Mouse (Mus musculus) megakaryocyte-erythroid progenitor cell, adult 5 weeks (primary cell): ENCODE results near the gene Hhip. TPM values are rescaled to one million over a fixed set of nuclear protein-coding genes. Genes with fewer than 3 reads are reported as not detected.

Source experiments
- polyA plus RNA-seq: library from polyadenylated mRNA; stranded (reverse); fragments of >175 nt; gene quantifications from 2 replicates; pipeline ENCODE4 v1.2.3, GENCODE M21; 2012

The Hhip gene
- polyA plus RNA-seq, result 0.01 TPM in 1 of 2 replicates, not detected in the other

DNA sequence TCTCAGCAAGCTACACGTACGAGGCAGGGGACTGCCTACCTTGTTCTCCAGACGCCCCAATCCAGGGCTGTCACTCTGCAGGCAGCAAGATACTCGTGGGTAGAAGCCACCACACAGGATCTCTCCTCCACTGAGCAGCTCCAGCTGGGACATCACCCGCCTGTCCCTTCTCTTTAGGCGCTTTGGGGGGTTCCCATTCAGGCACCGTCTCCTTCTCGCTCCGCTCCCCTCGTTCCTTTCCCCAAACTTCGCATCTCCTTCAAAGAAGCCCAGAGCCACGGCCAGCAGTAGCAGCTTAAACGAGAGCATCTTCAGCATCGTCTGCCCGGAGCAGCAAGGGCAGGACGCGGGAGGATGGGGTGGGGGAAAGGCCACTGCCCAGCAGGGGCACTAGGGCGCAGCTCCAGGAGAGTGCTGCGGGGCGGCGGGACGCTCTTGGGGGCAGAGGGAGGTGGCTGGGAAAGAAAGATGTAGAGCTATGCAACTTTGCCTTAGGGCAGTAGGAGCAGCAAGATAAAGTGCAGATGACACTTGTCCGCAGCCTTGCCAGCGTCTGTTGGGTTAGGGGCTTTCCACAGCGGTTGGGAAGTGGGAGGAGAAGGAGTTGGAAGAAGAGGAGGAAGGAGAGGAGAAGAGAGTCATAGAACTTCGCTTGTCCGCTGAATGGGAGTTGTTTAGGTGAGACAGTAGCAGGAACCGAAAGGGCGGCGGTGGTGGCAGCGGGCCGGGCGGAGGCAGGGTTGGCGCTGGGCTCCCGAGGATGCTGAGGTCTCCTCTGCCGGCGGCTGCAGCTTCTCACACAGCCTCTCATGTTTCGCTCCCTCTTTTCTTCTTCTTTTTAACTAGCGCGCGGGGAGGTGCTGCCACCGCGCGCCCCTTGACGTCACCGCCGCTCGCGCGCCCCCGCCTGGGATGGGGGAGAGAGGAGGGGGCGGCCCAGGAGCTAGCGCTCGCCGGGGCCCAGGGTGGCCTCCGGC lies at the start of gene Hhip:
Hhip (minus strand) TSS at position 809 of the 977 bp plus-strand sequence.

